In genomic region chr11:80351832-80352430, GRCm38 (mm10) we compare ENCODE assay signal across 8 mouse cellular contexts. TPM values are rescaled to one million over a fixed set of nuclear protein-coding genes. Genes with fewer than 3 reads are reported as not detected.
DNase-seq lines count a peak whose midpoint lies in the region; ATAC-seq and TF ChIP-seq lines count a peak whose summit lies in the region.

No protein-coding gene starts in this region.

- H3K9ac ChIP-seq in ES-Bruce4 (ENCODE audit: low read depth, poor library complexity, severe bottlenecking), result no peak overlapping the region
- no peak overlapping the region for H3K9ac ChIP-seq in heart, embryonic 16.5 days (ENCODE audit: low read length)

- H3K4me2 ChIP-seq in heart, embryonic 16.5 days (ENCODE audit: low read depth, low read length), result no peak overlapping the region

- no peak for TF ChIP-seq POLR2A in ES-Bruce4 (IDR thresholded peaks at IDR 0.05; ENCODE audit: insufficient read depth, low read length)

- TF ChIP-seq EP300 in ES-Bruce4 (IDR thresholded peaks at IDR 0.05; ENCODE audit: insufficient read depth, low read depth, low read length), result no peak

- TF ChIP-seq CTCF in ES-Bruce4 (IDR thresholded peaks at IDR 0.05; ENCODE audit: low read depth, low read length), result peak; percentile 89

- WGBS in heart, embryonic 16.5 days, result 68% methylated on average over 5 of the region's 5 CpGs

- 0 out of 2 replicates have a peak, but pooled peaks have one; percentile 18 for ATAC-seq in heart, embryonic 16.5 days (replicated peaks; ENCODE audit: extremely low read depth, insufficient read depth, low FRiP score)
- peak; percentile 80 for ATAC-seq in megakaryocyte, adult 5-6 weeks (ENCODE audit: poor library complexity, severe bottlenecking)

- peak; percentile 91 for DNase-seq in adrenal gland, postnatal 14 days
- DNase-seq in embryo, embryonic 9.5 days (ENCODE audit: extremely low spot score), result peak; percentile 76
- DNase-seq in layer of hippocampus, adult 9-11 months, result peak; percentile 53
- peak; percentile 77 for DNase-seq in right cerebral cortex, postnatal 25 days
- peak; percentile 49 to 88 for DNase-seq in urinary bladder, postnatal 4 days (ENCODE audit: low spot score in 2 of 2)

- no peak overlapping the region for H3K4me3 ChIP-seq in ES-Bruce4 (ENCODE audit: low read depth, low read length)
- H3K4me3 ChIP-seq in heart, embryonic 16.5 days (ENCODE audit: low read length), result no peak overlapping the region

- H3K36me3 ChIP-seq in ES-Bruce4 (ENCODE audit: control insufficient read depth, insufficient read depth, low read length, poor library complexity, severe bottlenecking), result no peaks in the 10 kb centered on the region
- no peaks in the 10 kb centered on the region for H3K36me3 ChIP-seq in heart, embryonic 16.5 days (ENCODE audit: control insufficient read depth, insufficient read depth)

- H3K27ac ChIP-seq in ES-Bruce4 (ENCODE audit: insufficient read depth, low read length), result no peak overlapping the region
- H3K27ac ChIP-seq in heart, embryonic 16.5 days (ENCODE audit: low read length), result no peak overlapping the region

- no peaks in the 10 kb centered on the region for H3K9me3 ChIP-seq in ES-Bruce4 (replicated peaks; ENCODE audit: control insufficient read depth, insufficient read depth, low read length, poor library complexity, severe bottlenecking)
- H3K9me3 ChIP-seq in heart, embryonic 16.5 days (replicated peaks; ENCODE audit: control insufficient read depth, low read length), result no peaks in the 10 kb centered on the region

- H3K4me1 ChIP-seq in ES-Bruce4 (ENCODE audit: control insufficient read depth, insufficient read depth, low read length), result no peaks in the 10 kb centered on the region
- no peaks in the 10 kb centered on the region for H3K4me1 ChIP-seq in heart, embryonic 16.5 days (ENCODE audit: control insufficient read depth, insufficient read depth, low read length)

- no peaks in the 10 kb centered on the region for H3K27me3 ChIP-seq in ES-Bruce4 (ENCODE audit: control insufficient read depth, insufficient read depth, low read length, poor library complexity, severe bottlenecking)
- H3K27me3 ChIP-seq in heart, embryonic 16.5 days (ENCODE audit: control insufficient read depth, insufficient read depth, low read length), result no peaks in the 10 kb centered on the region

RNA-seq across cellular contexts. Expression of gene 5730455P16Rik, which starts 25.9 kb away (rescaled TPM):
- 27.8 and 31.0 TPM in 2 replicates for polyA plus RNA-seq in ES-Bruce4 (2011; ENCODE audit: insufficient read depth, insufficient read length, low read depth, missing spikeins)
- total RNA-seq in adrenal gland, postnatal 14 days (2021), result 12.7 and 20.4 TPM in 2 replicates
- 14.7 and 17.7 TPM in 2 replicates for polyA plus RNA-seq in heart, embryonic 16.5 days (2015; fragmentation: Nextera tagmentation; extraction: Ambion mirVana)
- total RNA-seq in megakaryocyte, adult 5-6 weeks (2015), result 3.9 and 4.1 TPM in 2 replicates
- total RNA-seq in megakaryocyte, adult 5-6 weeks (2017), result 6.0 and 7.5 TPM in 2 replicates

RNA-seq across cellular contexts. Expression of gene Zfp207, which starts 31.1 kb away (rescaled TPM):
- 344 and 357 TPM in 2 replicates for polyA plus RNA-seq in ES-Bruce4 (2011; ENCODE audit: insufficient read depth, insufficient read length, low read depth, missing spikeins)
- 154 and 176 TPM in 2 replicates for total RNA-seq in adrenal gland, postnatal 14 days (2021)
- polyA plus RNA-seq in heart, embryonic 16.5 days (2015; fragmentation: Nextera tagmentation; extraction: Ambion mirVana), result 141 and 155 TPM in 2 replicates
- total RNA-seq in megakaryocyte, adult 5-6 weeks (2015), result 350 and 374 TPM in 2 replicates
- 194 and 212 TPM in 2 replicates for total RNA-seq in megakaryocyte, adult 5-6 weeks (2017)

RNA-seq across cellular contexts. Expression of gene Rhbdl3, which starts 51.2 kb away (rescaled TPM):
- polyA plus RNA-seq in ES-Bruce4 (2011; ENCODE audit: insufficient read depth, insufficient read length, low read depth, missing spikeins), result 0.29 and 0.69 TPM in 2 replicates
- 2.6 and 3.2 TPM in 2 replicates for total RNA-seq in adrenal gland, postnatal 14 days (2021)
- 1.9 and 3.1 TPM in 2 replicates for polyA plus RNA-seq in heart, embryonic 16.5 days (2015; fragmentation: Nextera tagmentation; extraction: Ambion mirVana)
- total RNA-seq in megakaryocyte, adult 5-6 weeks (2015), result 0.11 and 1.5 TPM in 2 replicates
- 0.11 TPM in 1 of 2 replicates, not detected in the other for total RNA-seq in megakaryocyte, adult 5-6 weeks (2017)
